Mouse (Mus musculus) T-cell, adult 2 months (primary cell): ENCODE data around the gene Gnai3.
A peak's percentile ranks its signal among the peaks of the same experiment; 100 is the strongest.

ENCODE experiments used
- DNase-seq: peaks from one replicate; pipeline ENCODE4 v3.0.0; 2022; ENCODE audit warnings: low spot score

Gnai3 gene

GRCm38 (mm10) chr3:108111320-108111719 lies 34.6 kb downstream of the Gnai3 start:
- DNase-seq: no peak

GRCm38 (mm10) chr3:108105281-108105680 lies 40.7 kb downstream of the Gnai3 start:
- DNase-seq: no peak

DNA sequence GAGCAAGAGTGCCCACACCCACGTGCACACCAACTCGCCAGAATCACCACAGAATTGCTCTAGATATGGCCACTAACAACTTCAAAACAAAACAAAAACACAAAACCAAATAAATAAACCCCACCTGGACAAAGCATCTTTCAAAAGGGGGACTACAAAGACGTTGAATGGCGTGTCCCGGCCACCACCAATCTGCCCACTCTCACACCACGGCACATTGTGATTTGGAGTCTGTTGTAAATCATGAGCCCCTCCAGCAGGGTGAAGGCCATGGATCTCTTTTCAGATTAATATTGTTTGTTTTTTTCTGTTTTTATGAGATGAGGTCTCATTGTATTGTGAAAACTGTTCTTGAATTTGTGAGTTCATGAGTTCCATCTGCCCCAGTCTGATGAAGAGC lies 43.9 kb downstream of the Gnai3 start:
- DNase-seq: no peak

DNA sequence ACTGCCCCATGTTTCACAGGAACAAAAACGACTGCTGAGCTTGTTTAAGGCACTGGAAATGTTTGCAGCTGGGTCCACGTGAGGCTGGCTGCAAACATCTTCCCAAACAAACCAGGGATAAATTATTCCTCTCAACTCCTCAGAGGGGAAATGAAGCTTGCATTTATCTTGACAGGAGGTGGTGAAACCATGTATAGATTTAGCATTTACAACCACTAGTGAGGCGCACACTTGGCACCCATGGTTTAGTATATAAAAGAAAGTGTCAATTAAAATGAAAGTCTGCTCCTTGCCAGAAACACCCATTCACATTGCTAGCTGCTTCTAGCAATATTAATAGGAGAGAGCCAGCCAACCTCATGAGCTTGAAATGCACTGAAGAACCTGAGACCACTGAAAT lies 44.4 kb downstream of the Gnai3 start:
- DNase-seq: no peak

DNA sequence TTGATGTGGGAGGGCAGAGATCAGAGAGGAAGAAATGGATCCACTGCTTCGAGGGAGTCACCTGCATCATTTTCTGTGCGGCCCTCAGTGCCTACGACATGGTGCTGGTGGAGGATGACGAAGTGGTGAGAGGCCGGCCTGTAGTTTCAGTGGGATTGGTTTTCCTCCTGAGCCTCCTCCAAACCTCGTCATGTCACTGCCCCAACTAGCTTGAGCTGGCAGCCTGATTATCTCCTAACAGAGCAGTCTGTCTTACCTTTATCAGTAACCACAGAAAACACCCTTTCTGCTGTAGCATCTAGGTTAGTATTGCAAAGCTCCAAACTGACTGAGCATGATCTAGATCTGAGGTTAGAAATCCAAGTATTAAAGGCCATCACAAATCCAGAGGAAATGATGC lies 47.6 kb downstream of the Gnai3 start:
- no peak for DNase-seq

DNA sequence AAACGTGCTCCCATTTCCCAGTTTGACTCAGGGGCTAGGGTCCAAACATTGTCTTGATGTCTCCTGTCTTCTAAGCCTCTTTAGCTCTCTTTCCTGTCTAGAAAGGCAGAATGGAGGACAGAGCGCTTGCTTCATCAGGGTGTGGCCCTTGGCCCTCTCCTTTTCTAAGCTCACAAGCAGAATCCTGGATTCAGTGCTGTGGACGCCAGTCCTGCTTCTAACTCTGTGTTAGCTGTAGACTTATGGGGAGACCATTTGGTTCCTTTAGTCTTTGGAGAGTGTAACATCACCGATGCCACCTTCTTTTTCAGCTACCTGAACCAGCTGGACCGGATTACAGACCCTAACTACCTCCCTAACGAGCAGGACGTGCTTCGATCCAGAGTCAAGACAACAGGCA lies 48.3 kb downstream of the Gnai3 start:
- DNase-seq: no peak

- DNase-seq: no peak
Observed at GRCm38 (mm10) chr3:108096726-108097125, 49.2 kb downstream of the Gnai3 start.

DNA sequence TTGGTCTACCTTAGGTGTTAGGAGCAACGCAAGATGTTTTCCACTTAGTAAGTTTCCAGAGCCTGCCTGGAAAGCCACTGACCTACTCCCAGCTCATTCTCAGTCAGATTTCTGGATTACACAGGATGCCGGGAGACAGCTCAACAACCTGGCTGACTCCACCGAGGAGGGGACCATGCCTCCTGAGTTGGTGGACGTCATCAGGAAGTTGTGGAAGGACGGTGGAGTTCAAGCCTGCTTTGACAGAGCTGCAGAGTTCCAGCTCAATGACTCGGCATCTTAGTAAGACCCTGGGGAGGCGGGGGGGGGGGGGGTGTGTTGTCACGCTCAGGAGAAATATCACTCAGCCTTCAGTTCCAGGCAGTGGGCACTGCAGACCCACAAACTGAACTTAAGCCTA lies 49.7 kb downstream of the Gnai3 start:
- DNase-seq: no peak

DNA sequence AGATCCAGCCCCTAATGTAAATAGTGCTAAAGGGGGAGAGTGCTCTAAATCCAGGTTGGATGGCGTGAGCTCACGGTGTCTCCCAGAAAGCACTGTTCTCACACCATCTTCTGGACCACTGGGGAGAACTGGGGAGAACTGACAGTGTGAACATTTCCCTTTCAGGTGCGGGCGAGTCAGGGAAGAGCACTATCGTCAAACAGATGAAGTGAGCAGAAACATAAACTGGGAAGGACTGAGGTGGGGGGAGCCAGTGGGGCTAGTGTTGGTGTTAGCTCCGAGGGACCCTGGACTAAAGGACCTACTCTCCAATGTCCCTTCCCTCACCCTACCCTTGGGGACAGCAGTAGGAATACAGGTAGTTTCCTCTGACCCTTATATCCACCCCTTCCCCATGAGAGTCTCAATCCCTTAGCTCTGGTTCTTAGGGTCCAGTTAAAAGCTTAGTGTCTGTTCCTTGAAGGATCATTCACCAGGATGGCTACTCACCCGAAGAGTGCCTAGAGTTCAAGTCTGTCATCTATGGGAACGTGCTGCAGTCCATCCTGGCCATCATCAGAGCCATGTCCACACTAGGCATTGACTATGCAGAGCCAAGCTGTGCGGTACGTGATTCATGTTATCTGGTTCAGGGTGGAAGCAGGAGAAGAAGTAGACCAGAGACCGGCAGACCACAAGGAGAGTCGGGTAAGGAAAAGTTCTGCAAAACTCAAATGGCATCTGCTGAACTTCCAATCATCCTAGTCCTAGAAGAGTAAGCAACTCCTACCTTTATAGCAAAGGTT lies 50.8 kb downstream of the Gnai3 start:
- DNase-seq: no peak

GRCm38 (mm10) chr3:108094146-108094545 lies 51.8 kb downstream of the Gnai3 start:
- DNase-seq: no peak

GRCm38 (mm10) chr3:108093306-108093705 lies 52.6 kb downstream of the Gnai3 start:
- no peak for DNase-seq

DNA sequence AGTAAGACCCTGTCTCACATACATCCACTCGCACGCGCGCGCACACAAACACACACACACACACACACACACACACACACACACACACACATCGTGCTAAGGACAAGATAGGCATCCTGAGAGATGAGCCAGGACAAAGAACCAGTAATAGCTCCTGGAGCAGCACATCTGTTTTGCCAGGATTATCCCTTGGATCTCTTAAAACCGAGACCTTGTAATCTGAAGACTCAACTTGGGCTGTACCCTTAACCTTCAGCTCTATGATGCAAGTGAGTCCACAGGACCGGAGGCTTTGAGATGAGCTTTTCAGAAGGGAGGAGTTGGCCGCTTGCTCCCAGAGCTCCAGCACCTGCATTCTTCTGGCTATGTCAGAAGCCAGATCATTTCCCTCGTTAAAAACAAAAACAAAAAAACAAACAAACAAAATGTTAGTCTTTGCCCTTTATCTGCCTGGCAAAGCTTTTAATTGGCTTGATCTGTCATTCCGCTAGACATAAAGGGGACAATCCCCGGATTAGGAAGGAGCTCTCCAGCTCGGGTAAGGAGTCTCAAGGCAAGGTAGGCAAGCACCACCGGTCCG lies 53.3 kb downstream of the Gnai3 start, which contains the start of gene Gnat2:
Gnat2 (plus strand) TSS at position 254 of the 580 bp plus-strand sequence.
- DNase-seq: no peak

DNA sequence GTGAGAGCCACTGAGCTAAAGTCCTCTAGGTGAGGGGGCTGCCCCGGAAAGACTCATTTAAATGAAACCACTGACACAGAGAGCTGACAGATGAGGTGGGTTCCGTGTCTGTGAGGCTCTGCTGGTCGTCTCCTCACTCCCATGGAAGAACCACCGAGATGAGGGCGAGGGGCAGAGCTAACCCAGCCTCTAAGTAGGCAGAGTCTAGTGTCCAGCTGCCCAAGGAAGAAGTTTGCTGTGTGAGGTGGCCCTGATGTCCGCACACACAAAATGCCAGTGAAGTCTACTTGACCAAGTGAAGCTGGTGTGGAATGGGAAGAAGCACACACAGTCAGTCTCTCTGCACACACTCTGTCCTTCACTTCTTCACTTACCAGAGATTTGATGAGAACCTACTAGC lies 53.9 kb downstream of the Gnai3 start:
- DNase-seq: no peak

DNA sequence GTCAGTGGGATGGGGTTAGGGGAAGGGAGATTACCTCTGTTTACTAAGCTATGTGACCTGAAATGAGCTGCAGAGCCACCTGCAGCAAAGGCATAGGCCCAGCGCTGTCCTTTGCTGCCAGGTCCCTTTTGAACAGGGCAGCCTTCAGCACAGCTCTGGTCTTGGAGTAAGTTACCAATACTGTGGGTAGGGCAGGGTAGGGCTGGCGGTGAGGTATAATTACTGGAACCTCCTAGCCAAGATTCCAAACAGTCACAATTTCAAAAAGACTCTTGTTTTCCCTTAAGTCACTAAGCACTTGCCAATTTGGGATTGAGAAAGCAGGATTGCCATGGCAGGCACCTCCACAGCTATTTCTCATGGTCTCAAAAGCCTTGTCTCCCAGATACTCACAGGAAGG lies 55.4 kb downstream of the Gnai3 start:
- DNase-seq: no peak

GRCm38 (mm10) chr3:108089916-108090315 lies 56.0 kb downstream of the Gnai3 start:
- DNase-seq: no peak

DNA sequence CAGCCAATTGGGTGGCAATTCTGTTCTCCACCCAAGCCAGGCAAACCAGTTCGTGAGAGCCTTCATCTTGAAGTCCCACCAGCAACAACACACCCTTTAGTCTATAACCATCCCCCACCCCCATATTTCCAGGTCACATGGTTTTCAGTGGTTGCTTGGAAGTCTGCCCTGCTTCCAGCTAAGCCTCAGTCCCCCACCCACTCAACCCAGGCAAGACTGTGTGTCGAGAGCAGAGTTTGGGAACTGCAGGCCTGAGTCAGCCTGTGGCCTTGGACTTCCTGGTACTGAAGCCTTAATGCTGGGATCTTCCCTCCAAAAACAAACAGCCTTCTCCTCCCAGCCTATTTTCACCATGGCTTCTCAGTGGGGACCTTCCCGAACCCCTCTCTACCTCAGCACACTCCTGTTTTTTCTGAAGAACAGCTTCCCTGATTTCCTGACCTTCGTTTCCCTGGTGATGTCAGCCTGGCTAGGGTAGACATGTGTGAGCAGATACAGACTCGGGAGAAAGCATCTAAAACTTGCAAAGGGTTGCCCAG lies 57.0 kb downstream of the Gnai3 start:
- no peak for DNase-seq

DNA sequence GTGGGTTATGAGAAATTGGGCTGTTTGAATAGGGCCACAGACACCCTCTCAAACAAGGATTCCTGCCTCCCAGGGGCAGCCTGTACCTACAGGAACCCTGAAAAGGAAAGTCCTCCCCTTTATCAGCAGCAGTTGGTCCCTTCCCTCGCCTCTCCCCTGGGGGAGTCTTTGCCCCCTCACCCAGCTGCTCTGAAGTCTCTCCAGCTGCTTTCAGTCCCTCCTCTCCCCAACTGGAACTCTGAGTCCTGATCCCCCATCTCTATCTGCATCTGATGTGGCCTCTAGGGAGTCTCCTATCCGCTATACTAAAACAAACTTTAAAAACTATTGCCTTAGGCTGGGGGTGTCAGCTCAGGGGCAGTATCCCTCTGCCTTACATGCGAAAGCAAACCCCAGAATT lies 58.6 kb downstream of the Gnai3 start:
- no peak for DNase-seq

DNA sequence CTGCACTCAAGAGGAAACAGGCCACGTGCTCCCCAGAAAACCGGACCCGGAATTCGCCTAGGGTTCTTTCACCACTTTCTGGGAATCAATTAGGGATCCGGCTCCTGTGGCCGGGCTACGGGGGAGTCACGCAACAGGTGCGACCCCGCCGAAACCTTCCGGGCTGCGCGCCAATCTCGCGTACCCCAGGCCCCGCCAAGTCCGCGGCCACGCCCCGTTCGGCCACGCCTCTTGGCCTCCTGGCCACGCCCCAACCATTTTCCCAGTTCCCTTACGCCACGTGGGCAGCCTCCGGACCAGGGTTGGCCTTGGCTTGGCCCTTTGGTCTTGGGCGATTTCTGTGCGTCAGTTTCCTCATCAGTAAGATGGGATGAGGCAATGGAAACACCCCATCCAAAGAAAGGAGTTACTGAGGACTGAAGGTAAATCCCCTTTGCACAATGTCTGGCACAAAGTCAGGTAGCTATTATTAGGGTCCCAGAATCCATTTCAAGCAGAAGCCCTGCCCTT lies 59.4 kb downstream of the Gnai3 start, which contains the start of gene Ampd2:
Ampd2 (minus strand) TSS at position 182 of the 510 bp plus-strand sequence.
- no peak for DNase-seq

- DNase-seq: no peak
Observed at GRCm38 (mm10) chr3:108085721-108086469, 60.1 kb downstream of the Gnai3 start.

DNA sequence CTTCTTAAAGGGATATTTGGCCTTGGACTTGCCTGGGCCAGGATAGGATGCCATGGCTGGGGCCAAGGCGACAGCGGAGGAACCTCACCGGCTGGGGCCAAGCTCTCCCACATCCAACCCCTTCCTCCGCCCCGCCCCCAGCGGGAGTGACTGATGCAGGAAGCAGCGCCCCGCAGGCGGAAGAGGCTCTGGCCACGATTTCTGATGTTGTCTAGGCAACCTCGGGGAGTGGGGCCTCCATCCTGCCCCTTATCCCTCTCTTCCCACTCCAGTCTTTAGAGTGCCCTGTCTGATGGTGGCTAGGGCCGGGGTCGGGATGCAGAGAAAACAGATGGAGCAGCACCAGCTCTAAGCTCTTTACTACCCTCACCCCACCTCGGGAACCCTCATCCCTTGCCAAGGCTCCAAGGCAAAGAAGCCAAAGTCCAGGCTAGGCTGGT lies 60.6 kb downstream of the Gnai3 start:
- peak; percentile 84 for DNase-seq

GRCm38 (mm10) chr3:108084767-108085270 lies 61.1 kb downstream of the Gnai3 start:
- no peak for DNase-seq

DNA sequence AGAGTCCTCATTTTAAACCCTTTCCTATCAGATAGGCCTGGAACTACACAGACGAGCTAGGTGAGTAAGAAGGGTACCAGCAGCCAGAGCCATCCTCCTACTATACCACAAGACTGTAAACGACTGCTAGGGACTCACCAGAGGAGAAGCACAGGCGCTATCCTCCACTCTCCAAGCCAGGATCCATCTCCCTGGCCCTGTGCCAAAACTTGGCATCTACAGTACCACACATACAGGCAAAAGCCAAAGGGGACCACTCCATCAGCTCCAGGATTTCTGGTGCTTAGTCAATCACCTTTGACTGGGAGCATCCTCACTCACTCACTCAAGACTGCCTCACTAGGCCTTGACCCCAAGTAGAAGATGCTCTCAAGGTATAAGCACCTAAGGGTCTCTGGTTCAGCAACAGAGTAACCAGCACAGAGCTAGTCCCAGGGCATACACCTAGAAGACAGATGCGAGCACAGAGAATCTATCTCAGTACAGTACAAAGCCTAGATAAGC lies 62.0 kb downstream of the Gnai3 start:
- no peak for DNase-seq
